ENCODE assay signal across 26 mouse cellular contexts in genomic region chr6:121405311-121405710, GRCm38 (mm10).
DNase-seq lines count a peak whose midpoint lies in the region; ATAC-seq lines count a peak whose summit lies in the region.
"Had no signal": no experiment of that assay in that cellular context is flagged by ENCODE, and none has a peak within 500 bp of the region (broad histone marks: within the 10 kb centered on the region; RNA-seq: fewer than 3 reads in every experiment).

No protein-coding gene starts in this region.

- no peaks in the 10 kb centered on the region for H3K36me3 ChIP-seq in midbrain, embryonic 11.5 days (ENCODE audit: control insufficient read depth, insufficient read depth, low read length)
- H3K36me3 ChIP-seq in midbrain, embryonic 10.5 days, result no peaks in the 10 kb centered on the region
- H3K36me3 ChIP-seq: embryonic facial prominence, embryonic 13.5 days; embryonic facial prominence, embryonic 15.5 days; forebrain, embryonic 10.5 days; forebrain, embryonic 12.5 days; G1E had no signal

- H3K9me3 ChIP-seq in midbrain, embryonic 11.5 days (ENCODE audit: control insufficient read depth, low read length), result no peaks in the 10 kb centered on the region
- H3K9me3 ChIP-seq in midbrain, embryonic 10.5 days (replicated peaks), result no peaks in the 10 kb centered on the region
- H3K9me3 ChIP-seq: embryonic facial prominence, embryonic 13.5 days; embryonic facial prominence, embryonic 15.5 days; forebrain, embryonic 10.5 days; forebrain, embryonic 12.5 days; G1E had no signal

- no peak overlapping the region for H3K4me2 ChIP-seq in midbrain, embryonic 11.5 days
- H3K4me2 ChIP-seq: embryonic facial prominence, embryonic 13.5 days; embryonic facial prominence, embryonic 15.5 days; forebrain, embryonic 12.5 days had no signal

- no peak overlapping the region for H3K9ac ChIP-seq in midbrain, embryonic 11.5 days (ENCODE audit: low read length)
- H3K9ac ChIP-seq: embryonic facial prominence, embryonic 13.5 days; embryonic facial prominence, embryonic 15.5 days; forebrain, embryonic 12.5 days had no signal

- no peak overlapping the region for H3K27ac ChIP-seq in midbrain, embryonic 11.5 days (ENCODE audit: low read depth, low read length)
- no peak overlapping the region for H3K27ac ChIP-seq in midbrain, embryonic 10.5 days (replicated peaks)
- H3K27ac ChIP-seq: embryonic facial prominence, embryonic 13.5 days; embryonic facial prominence, embryonic 15.5 days; forebrain, embryonic 10.5 days; forebrain, embryonic 12.5 days had no signal

- 89% methylated on average over 8 of the region's 8 CpGs for WGBS in midbrain, embryonic 11.5 days
- 91% methylated on average over 8 of the region's 8 CpGs for WGBS in midbrain, embryonic 10.5 days

- H3K4me3 ChIP-seq in midbrain, embryonic 11.5 days (ENCODE audit: low read depth, low read length), result no peak overlapping the region
- H3K4me3 ChIP-seq in midbrain, embryonic 10.5 days, result no peak overlapping the region
- H3K4me3 ChIP-seq: embryonic facial prominence, embryonic 13.5 days; embryonic facial prominence, embryonic 15.5 days; erythroblast, embryonic 14.5 days; forebrain, embryonic 10.5 days; forebrain, embryonic 12.5 days had no signal

- no peaks in the 10 kb centered on the region for H3K27me3 ChIP-seq in midbrain, embryonic 11.5 days (ENCODE audit: control insufficient read depth, insufficient read depth, low read length)
- peaks cover 6% of the 10 kb centered on the region for H3K27me3 ChIP-seq in midbrain, embryonic 10.5 days (ENCODE audit: low read depth, poor library complexity, severe bottlenecking)
- H3K27me3 ChIP-seq: embryonic facial prominence, embryonic 15.5 days had no signal

- H3K4me1 ChIP-seq in midbrain, embryonic 11.5 days (ENCODE audit: control insufficient read depth, insufficient read depth, low read length), result peaks cover 4% of the 10 kb centered on the region; the same call in 1 of the 2 replicates
- H3K4me1 ChIP-seq in midbrain, embryonic 10.5 days, result peaks cover 6% of the 10 kb centered on the region
- H3K4me1 ChIP-seq: embryonic facial prominence, embryonic 13.5 days; embryonic facial prominence, embryonic 15.5 days had no signal

- peak; percentile 31; the same call in 1 of the 2 replicates for ATAC-seq in frontal cortex, adult (ENCODE audit: low TSS enrichment)
- no peak for ATAC-seq in midbrain, embryonic 11.5 days (ENCODE audit: low FRiP score)
- ATAC-seq: activated CD4-positive, CD25-positive, alpha-beta regulatory T cell, adult 4 months; CD4-positive, CD25-positive, alpha-beta regulatory T cell, adult 4 months; forebrain, embryonic 14.5 days; forebrain, embryonic 16.5 days had no signal

- no peak for DNase-seq in frontal cortex, adult 2 months (ENCODE audit: extremely low spot score in 1 of 2, low spot score in 1 of 2)
- DNase-seq in midbrain, embryonic 11.5 days (ENCODE audit: low spot score, missing footprints), result peak; percentile 19
- DNase-seq in midbrain, embryonic 10.5 days (ENCODE audit: low spot score), result no peak
- DNase-seq in retina, postnatal 1 day, result peak; percentile 86
- no peak for DNase-seq in adrenal gland, postnatal 36 days
- DNase-seq: adrenal gland, adult 8-10 months; adrenal gland, postnatal 14 days; B cell, adult 2 months; cerebellum, adult 11 months; cerebellum, adult 18-20 months; cerebellum, adult 8-10 months; cerebellum, adult 9-11 months; cerebellum, postnatal 14 days; cerebellum, postnatal 36 days; embryo, embryonic 11 days had no signal

Comparison
In these comparisons a context has a peak if more than half of its experiments do, and no peak if none do; other contexts are left out.
1. DNase-seq: peak in midbrain, embryonic 11.5 days (single experiment) and retina, postnatal 1 day (single experiment); none in frontal cortex, adult 2 months (0 of 2), midbrain, embryonic 10.5 days (single experiment) and adrenal gland, postnatal 36 days (0 of 2).